Mouse (Mus musculus) heart, postnatal 14 days (tissue): Measurements from ENCODE around the gene Wdr63. TPM values are rescaled to one million over a fixed set of nuclear protein-coding genes. Genes with fewer than 3 reads are reported as not detected.
A peak's percentile ranks its signal among the peaks of the same experiment; 100 is the strongest.
"Not testable (repeated sequence)": the region's sequence is repeated elsewhere in the genome, so short reads cannot be mapped to it uniquely, and the experiment has no call there.

ENCODE experiments used
- DNase-seq, 2 experiments: peaks; one replicate each; pipeline ENCODE4 v3.0.0; 2021 to 2022
- intact Hi-C: fragments of 180-260 bp; cut with DNase I; formaldehyde crosslinking; loops from one replicate; pipeline ENCODE4 v1.15.1; 2025
- total RNA-seq, 2 experiments: library from RNA; stranded (reverse); gene quantifications; 2 replicates each; pipeline ENCODE4 v1.2.3; 2021

Wdr63 gene
- total RNA-seq, 2 experiments from 2014 or later, result 0.55 TPM; not detected in 1

GRCm38 (mm10) chr3:146017521-146017920, 90.4 kb downstream of the Wdr63 start:
- no peak for DNase-seq
- intact Hi-C loops, result no loop called here

GRCm38 (mm10) chr3:146016979-146017378, 91.0 kb downstream of the Wdr63 start:
- no peak for DNase-seq
- intact Hi-C loops, result no loop called here

- no peak for DNase-seq
- intact Hi-C loops, result no loop called here
These were observed 93.6 kb downstream of the Wdr63 start for GRCm38 (mm10) chr3:146014321-146014720.

GRCm38 (mm10) chr3:146013490-146013889, 94.4 kb downstream of the Wdr63 start:
- intact Hi-C loops, result no loop called here
- DNase-seq, result no peak

GRCm38 (mm10) chr3:146011544-146012218, 96.2 kb downstream of the Wdr63 start:
- DNase-seq, result no peak
- intact Hi-C loops, result no loop called here

GRCm38 (mm10) chr3:146010751-146011150, 97.2 kb downstream of the Wdr63 start:
- DNase-seq, result no peak
- intact Hi-C loops, result no loop called here

- peak in 1 of 2 experiments; percentile 29 for DNase-seq
- intact Hi-C loops, result no loop called here
These were observed 97.9 kb downstream of the Wdr63 start for GRCm38 (mm10) chr3:146009859-146010645.

GRCm38 (mm10) chr3:146007872-146008271, 100.1 kb downstream of the Wdr63 start:
- intact Hi-C loops, result no loop called here
- no peak for DNase-seq

- intact Hi-C loops, result no loop called here
- no peak for DNase-seq
These were observed 103.4 kb downstream of the Wdr63 start for GRCm38 (mm10) chr3:146004347-146005051.

- intact Hi-C loops, result not testable (repeated sequence)
- peak in 1 of 2 experiments; percentile 35 for DNase-seq
These were observed 111.4 kb downstream of the Wdr63 start for GRCm38 (mm10) chr3:145996539-145996938.

GRCm38 (mm10) chr3:145995489-145995888, 112.4 kb downstream of the Wdr63 start:
- intact Hi-C loops, result no loop called here
- DNase-seq, result peak in 1 of 2 experiments; percentile 41

- no peak for DNase-seq
- intact Hi-C loops, result no loop called here
These were observed 114.3 kb downstream of the Wdr63 start for GRCm38 (mm10) chr3:145993481-145994201.

- intact Hi-C loops, result no loop called here
- peak; percentile 51 to 59 for DNase-seq
These were observed 115.1 kb downstream of the Wdr63 start for GRCm38 (mm10) chr3:145992796-145993195.

GRCm38 (mm10) chr3:145991976-145992730, 115.8 kb downstream of the Wdr63 start:
- intact Hi-C loops, result no loop called here
- no peak for DNase-seq

GRCm38 (mm10) chr3:145991130-145991529, 116.8 kb downstream of the Wdr63 start:
- no peak for DNase-seq
- intact Hi-C loops, result no loop called here

Other genes starting within 250 kb of the Wdr63 start
- gene Bcl10, start 185.3 kb downstream of the Wdr63 start, total RNA-seq, result 10 to 100 TPM; 20.8 to 22.1 TPM
- 10 to 100 TPM; 16.7 to 22.9 TPM for gene 2410004B18Rik, start 170.1 kb downstream of the Wdr63 start, total RNA-seq
- 10 to 100 TPM; 21.5 to 25.4 TPM for gene Syde2, start 120.3 kb downstream of the Wdr63 start, total RNA-seq
- under 1 TPM in 1 of 2 experiments, not detected in 1; 0.34 TPM for gene Mcoln3, start 9.3 kb upstream of the Wdr63 start, total RNA-seq
- under 1 TPM; 0.12 to 0.29 TPM for gene Mcoln2, start 41.7 kb upstream of the Wdr63 start, total RNA-seq
- gene Lpar3, start 112.8 kb upstream of the Wdr63 start, total RNA-seq, result 1 to 10 TPM; 1.0 to 1.1 TPM